Comparison of ENCODE assay signal across 18 mouse cellular contexts in genomic region chr3:37977453-37977852, GRCm38 (mm10).
DNase-seq lines count a peak whose midpoint lies in the region; ATAC-seq and TF ChIP-seq lines count a peak whose summit lies in the region.
"Had no signal": no experiment of that assay in that cellular context is flagged by ENCODE, and none has a peak within 500 bp of the region (broad histone marks: within the 10 kb centered on the region; RNA-seq: fewer than 3 reads in every experiment).

No protein-coding gene starts in this region.

- 57% methylated on average over 3 of the region's 3 CpGs for WGBS in lung, embryonic 15.5 days
- 66% methylated on average over 3 of the region's 3 CpGs for whole genome bisulfite sequencing in limb, embryonic 10.5 days

- TF ChIP-seq POLR2A in MEL (IDR thresholded peaks at IDR 0.05; ENCODE audit: control insufficient read depth in 1 of 2, insufficient read depth in 1 of 2, low read depth in 1 of 2, low read length in 2 of 2, poor library complexity in 1 of 2) = no peak

- no peak for ATAC-seq in lung, embryonic 15.5 days (ENCODE audit: borderline replicate concordance, extremely low read depth, low FRiP score, low TSS enrichment)
- no peak for ATAC-seq in monocyte, adult 5-6 weeks (replicated peaks; ENCODE audit: insufficient number of reproducible peaks, low FRiP score, low TSS enrichment, poor library complexity, severe bottlenecking)
- ATAC-seq: forebrain, embryonic 13.5 days had no signal

- H3K4me1 ChIP-seq in lung, embryonic 15.5 days = peaks cover 30% of the 10 kb centered on the region
- H3K4me1 ChIP-seq in MEL (ENCODE audit: control insufficient read depth in 1 of 2, insufficient read depth in 2 of 2, low read length in 2 of 2) = peaks cover 4 to 19% of the 10 kb centered on the region in 2 experiments; a peak in 3 of 4 replicates
- peaks cover 49% of the 10 kb centered on the region for H3K4me1 ChIP-seq in limb, embryonic 10.5 days

- H3K27ac ChIP-seq in gastrocnemius, adult 2 months = peak overlapping the region; percentile 73
- 0 out of 2 replicates have a peak overlapping the region, but pooled peaks have one; percentile 1 for H3K27ac ChIP-seq in lung, embryonic 15.5 days
- H3K27ac ChIP-seq in MEL (ENCODE audit: control insufficient read depth, low read depth, low read length) = no peak overlapping the region
- H3K27ac ChIP-seq in limb, embryonic 10.5 days = peak overlapping the region; percentile 69
- H3K27ac ChIP-seq: embryonic facial prominence, embryonic 13.5 days; forebrain, embryonic 13.5 days; heart, embryonic 13.5 days; hindbrain, embryonic 13.5 days; left cerebral cortex, adult 2 months had no signal

- H3K27me3 ChIP-seq in lung, embryonic 15.5 days = no peaks in the 10 kb centered on the region
- no peaks in the 10 kb centered on the region for H3K27me3 ChIP-seq in MEL (ENCODE audit: control insufficient read depth in 1 of 2, insufficient read depth in 2 of 2, low read length in 2 of 2)
- no peaks in the 10 kb centered on the region for H3K27me3 ChIP-seq in limb, embryonic 10.5 days (ENCODE audit: low read depth, poor library complexity, severe bottlenecking)

- no peak overlapping the region for H3K9ac ChIP-seq in lung, embryonic 15.5 days
- no peak overlapping the region for H3K9ac ChIP-seq in MEL (ENCODE audit: control insufficient read depth, low read depth, low read length, poor library complexity, severe bottlenecking)
- H3K9ac ChIP-seq: embryonic facial prominence, embryonic 13.5 days; forebrain, embryonic 13.5 days; heart, embryonic 13.5 days; hindbrain, embryonic 13.5 days had no signal

- TF ChIP-seq CTCF in gastrocnemius, adult 2 months (IDR thresholded peaks at IDR 0.05) = no peak; the same call in 1 of the 2 replicates
- TF ChIP-seq CTCF in MEL (IDR thresholded peaks at IDR 0.05 in 2 of 3, conservative IDR thresholded peaks at IDR 0.05 in 1 of 3; ENCODE audit: control insufficient read depth in 1 of 3, insufficient read depth in 1 of 3, low read depth in 2 of 3, low read length in 3 of 3, poor library complexity in 1 of 3, severe bottlenecking in 1 of 3) = peak in 1 of 3 experiments; percentile 1; a peak in 1 of 6 replicates

- no peaks in the 10 kb centered on the region for H3K36me3 ChIP-seq in lung, embryonic 15.5 days
- peaks cover 0 to 16% of the 10 kb centered on the region in 2 experiments; a peak in 2 of 4 replicates for H3K36me3 ChIP-seq in MEL (ENCODE audit: control insufficient read depth in 1 of 2, insufficient read depth in 2 of 2, low read length in 2 of 2)
- no peaks in the 10 kb centered on the region for H3K36me3 ChIP-seq in limb, embryonic 10.5 days
- H3K36me3 ChIP-seq: embryonic facial prominence, embryonic 13.5 days; heart, embryonic 13.5 days; hindbrain, embryonic 13.5 days had no signal

- no peak for TF ChIP-seq RAD21 in MEL (IDR thresholded peaks at IDR 0.05; ENCODE audit: low read depth, low read length)

- intact Hi-C loops in gastrocnemius, adult 2 months (cut with DNase I) = loop anchor here (10.0 kb wide), 1 partner anchor 227 kb away; no protein-coding TSS in a partner anchor

- no peak for TF ChIP-seq EP300 in MEL (IDR thresholded peaks at IDR 0.05; ENCODE audit: low read depth in 1 of 2, low read length in 2 of 2)

- no peaks in the 10 kb centered on the region for H3K79me2 ChIP-seq in MEL (ENCODE audit: control insufficient read depth, insufficient read depth, low read length, poor library complexity)

- no peaks in the 10 kb centered on the region for H3K9me3 ChIP-seq in lung, embryonic 15.5 days
- no peaks in the 10 kb centered on the region for H3K9me3 ChIP-seq in MEL (replicated peaks; ENCODE audit: insufficient read depth, low read length)
- H3K9me3 ChIP-seq in limb, embryonic 10.5 days (replicated peaks) = no peaks in the 10 kb centered on the region
- H3K9me3 ChIP-seq: embryonic facial prominence, embryonic 13.5 days; forebrain, embryonic 13.5 days; heart, embryonic 13.5 days; hindbrain, embryonic 13.5 days had no signal

- H3K4me2 ChIP-seq in lung, embryonic 15.5 days = no peak overlapping the region

- DNase-seq in gastrocnemius, adult 2 months = no peak
- no peak for DNase-seq in gastrocnemius, adult 8-10 months (ENCODE audit: low spot score in 2 of 2)
- DNase-seq in lung, postnatal 4 days = no peak
- peak; percentile 19 for DNase-seq in MEL (ENCODE audit: low read depth, low spot score)
- no peak for DNase-seq in limb, embryonic 10.5 days (ENCODE audit: low spot score)
- no peak for DNase-seq in urinary bladder, postnatal 10 days (ENCODE audit: low spot score)
- DNase-seq: adrenal gland, adult 2 months; cerebellum, adult 9-11 months; gastrocnemius, postnatal 10 days; kidney, adult 2 months; liver had no signal

- no peak overlapping the region for H3K4me3 ChIP-seq in gastrocnemius, adult 2 months
- H3K4me3 ChIP-seq in lung, embryonic 15.5 days = no peak overlapping the region
- H3K4me3 ChIP-seq in MEL (ENCODE audit: control insufficient read depth in 1 of 2, insufficient read depth in 1 of 2, low read depth in 2 of 2, low read length in 2 of 2) = no peak overlapping the region
- no peak overlapping the region for H3K4me3 ChIP-seq in limb, embryonic 10.5 days
- H3K4me3 ChIP-seq: left cerebral cortex, adult 2 months had no signal

TF ChIP-seq in MEL, 35 proteins besides CTCF, POLR2A, EP300 and RAD21:
- TF ChIP-seq MAFK (IDR thresholded peaks at IDR 0.05; ENCODE audit: borderline replicate concordance, low read depth, low read length) (no peak), ZKSCAN1 (IDR thresholded peaks at IDR 0.05; ENCODE audit: low read depth, low read length) (no peak), MAZ (IDR thresholded peaks at IDR 0.05; ENCODE audit: low read depth, low read length) (no peak), ZNF384 (IDR thresholded peaks at IDR 0.05; ENCODE audit: low read depth, low read length) (no peak), MEF2A (IDR thresholded peaks at IDR 0.05; ENCODE audit: extremely low read depth, insufficient replicate concordance, low read depth, low read length, poor library complexity, severe bottlenecking) (no peak), E2F4 (IDR thresholded peaks at IDR 0.05; ENCODE audit: borderline replicate concordance, low read depth, low read length) (no peak), TCF12 (IDR thresholded peaks at IDR 0.05; ENCODE audit: low read depth, low read length) (no peak), MYC (IDR thresholded peaks at IDR 0.05; ENCODE audit: low read depth, low read length) (no peak), UBTF (IDR thresholded peaks at IDR 0.05; ENCODE audit: borderline replicate concordance, insufficient read depth, low read depth, low read length) (no peak), POLR2AphosphoS2 (IDR thresholded peaks at IDR 0.05; ENCODE audit: low read length) (no peak), JUND (IDR thresholded peaks at IDR 0.05; ENCODE audit: low read depth, low read length) (no peak), ELF1 (IDR thresholded peaks at IDR 0.05; ENCODE audit: low read depth, low read length) (no peak), BHLHE40 (IDR thresholded peaks at IDR 0.05; ENCODE audit: borderline replicate concordance, low read depth, low read length) (no peak), USF2 (IDR thresholded peaks at IDR 0.05; ENCODE audit: borderline replicate concordance in 1 of 2, insufficient read depth in 1 of 2, low read depth in 1 of 2, low read length in 2 of 2) (no peak), MAX (IDR thresholded peaks at IDR 0.05; ENCODE audit: low read length) (no peak), POLR2AphosphoS5 (IDR thresholded peaks at IDR 0.05; ENCODE audit: borderline replicate concordance, low read depth, low read length) (no peak), RCOR1 (IDR thresholded peaks at IDR 0.05; ENCODE audit: low read depth, low read length) (no peak), NELFE (IDR thresholded peaks at IDR 0.05; ENCODE audit: low read depth, low read length) (no peak), CHD1 (IDR thresholded peaks at IDR 0.05; ENCODE audit: low read depth, low read length) (no peak)
